Mouse (Mus musculus) cerebellum, postnatal 36 days (tissue): ENCODE results near the gene Camsap1.
A peak's percentile ranks its signal among the peaks of the same experiment; 100 is the strongest.

Source experiments
- DNase-seq, 2 experiments: peaks; one replicate each; pipeline ENCODE4 v3.0.0; 2021 to 2022; ENCODE audit warnings: mixed read lengths in 2 of 2

Gene Camsap1

GRCm38 (mm10) chr2:25983159-25983907 lies at the start of gene Camsap1:
Gene Camsap1 (minus strand): TSS chr2:25983282.
- peak; percentile 100 for DNase-seq

GRCm38 (mm10) chr2:26030288-26030687 lies 47.2 kb upstream of the Camsap1 start:
- peak; percentile 20 to 26 for DNase-seq

GRCm38 (mm10) chr2:26024138-26025075 lies 41.3 kb upstream of the Camsap1 start:
- peak; percentile 47 to 59 for DNase-seq

- DNase-seq, result no peak
Measured at GRCm38 (mm10) chr2:26022626-26023025, 39.5 kb upstream of the Camsap1 start.

GRCm38 (mm10) chr2:26022258-26022565 lies 39.1 kb upstream of the Camsap1 start:
- no peak for DNase-seq

- DNase-seq, result peak; percentile 92 to 94
Measured at GRCm38 (mm10) chr2:26021561-26022257, 38.6 kb upstream of the Camsap1 start, which contains the start of gene Ubac1. Gene Ubac1 (minus strand): TSS chr2:26021747.

GRCm38 (mm10) chr2:26020714-26021560 lies 37.9 kb upstream of the Camsap1 start:
- DNase-seq, result peak; percentile 83 to 89

- no peak for DNase-seq
Measured at GRCm38 (mm10) chr2:26019923-26020322, 36.8 kb upstream of the Camsap1 start.

- no peak for DNase-seq
Measured at GRCm38 (mm10) chr2:26017326-26017725, 34.2 kb upstream of the Camsap1 start.

- no peak for DNase-seq
Measured at GRCm38 (mm10) chr2:26013674-26014073, 30.6 kb upstream of the Camsap1 start.

- no peak for DNase-seq
Measured at GRCm38 (mm10) chr2:26011420-26011819, 28.3 kb upstream of the Camsap1 start.

GRCm38 (mm10) chr2:26002001-26002400 lies 18.9 kb upstream of the Camsap1 start:
- DNase-seq, result peak; percentile 85

- DNase-seq, result no peak
Measured at GRCm38 (mm10) chr2:26001136-26001535, 18.1 kb upstream of the Camsap1 start.

GRCm38 (mm10) chr2:25997716-25998115 lies 14.6 kb upstream of the Camsap1 start:
- peak; percentile 35 to 37 for DNase-seq

- no peak for DNase-seq
Measured at GRCm38 (mm10) chr2:25994791-25995190, 11.7 kb upstream of the Camsap1 start.

GRCm38 (mm10) chr2:25992285-25992684 lies 9.2 kb upstream of the Camsap1 start:
- no peak for DNase-seq

- DNase-seq, result no peak
Measured at GRCm38 (mm10) chr2:25989651-25990050, 6.6 kb upstream of the Camsap1 start.

GRCm38 (mm10) chr2:25987817-25988216 lies 4.7 kb upstream of the Camsap1 start:
- no peak for DNase-seq

- no peak for DNase-seq
Measured at GRCm38 (mm10) chr2:25986601-25987000, 3.5 kb upstream of the Camsap1 start.

- DNase-seq, result peak in 1 of 2 experiments; percentile 63
Measured at GRCm38 (mm10) chr2:25982426-25983091, 523 bp downstream of the Camsap1 start.

- peak; percentile 75 to 76 for DNase-seq
Measured at GRCm38 (mm10) chr2:25982052-25982425, 1.0 kb downstream of the Camsap1 start.

GRCm38 (mm10) chr2:25978997-25979396 lies 4.1 kb downstream of the Camsap1 start:
- DNase-seq, result no peak
